Mouse (Mus musculus): Measurements from ENCODE around the gene Mrpl2.

DNA sequence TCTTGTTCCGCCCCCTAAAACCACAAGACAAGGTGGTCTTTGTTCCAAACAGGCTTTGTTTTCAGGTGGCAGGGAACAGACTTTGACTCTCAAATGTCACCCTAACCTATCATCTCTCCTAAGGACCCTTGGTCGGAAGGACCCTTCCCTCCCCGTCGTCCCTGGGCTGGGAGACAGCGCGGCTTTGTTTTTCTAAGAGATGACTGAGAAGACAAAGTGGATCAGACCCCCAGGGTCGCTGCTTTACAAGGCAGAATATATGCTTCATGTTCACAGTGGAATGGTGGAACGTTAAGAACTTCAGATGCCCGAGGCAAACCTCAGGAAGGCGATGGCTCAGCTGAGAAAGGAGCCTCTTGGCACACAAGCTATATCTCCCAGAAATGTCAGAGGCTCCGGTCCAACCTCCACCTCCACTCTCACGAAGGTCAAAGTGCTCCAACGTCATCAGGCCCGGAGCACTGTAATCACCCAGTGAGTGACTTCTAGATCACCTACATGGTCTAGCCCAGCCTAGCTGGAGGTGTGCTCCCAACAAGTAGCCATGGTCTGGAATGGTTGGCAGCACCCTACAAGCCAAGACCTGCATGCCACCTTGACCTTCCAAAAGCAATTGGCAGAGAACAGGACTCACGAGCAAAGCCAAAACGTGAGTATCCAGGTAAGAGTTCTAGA, 26.2 kb upstream of the Mrpl2 start:
- TF ChIP-seq CTCF (IDR thresholded peaks at IDR 0.05; ENCODE audit: borderline replicate concordance, insufficient read depth, low read length) (no peak), POLR2A (IDR thresholded peaks at IDR 0.05; ENCODE audit: low read depth, low read length) (no peak)

All from embryonic fibroblast, embryonic 13.5 days (primary cell).